Mouse (Mus musculus): ENCODE measurements around the gene Dot1l. TPM values are rescaled to one million over a fixed set of nuclear protein-coding genes. Genes with fewer than 3 reads are reported as not detected.

Gene Dot1l
- polyA plus RNA-seq, 1 experiment = 18.4 TPM

DNA sequence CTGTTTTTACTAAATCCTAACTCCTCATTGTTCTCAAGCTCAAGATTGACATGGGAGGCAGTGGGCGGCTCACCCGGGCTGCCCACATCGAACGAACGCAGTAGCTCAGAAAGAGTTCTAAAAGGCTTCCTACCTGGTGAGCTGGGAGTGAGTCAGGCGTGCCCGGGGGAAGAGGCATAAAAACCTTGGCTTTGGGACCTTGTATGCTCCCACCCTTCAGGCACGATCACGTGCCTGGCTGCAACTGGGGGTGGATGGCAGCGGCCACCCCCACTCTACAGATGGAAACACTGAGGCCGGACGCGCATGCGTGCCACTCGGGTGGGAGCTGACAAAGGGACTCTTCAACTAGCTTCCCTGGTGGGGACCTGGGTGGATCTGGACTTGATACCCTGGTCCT, 87.3 kb downstream of the Dot1l start:
- H3K27me3 ChIP-seq (replicated peaks; ENCODE audit: control insufficient read depth, insufficient read depth, low read length) = no peaks in the 10 kb centered on the region; the same call in 1 of the 2 replicates
- TF ChIP-seq POLR2A (IDR thresholded peaks at IDR 0.05; ENCODE audit: low read depth, low read length) (no peak), CTCF (conservative IDR thresholded peaks at IDR 0.05; ENCODE audit: insufficient read depth, insufficient read length, low read depth, low read length) (no peak)
- DNase-seq = no peak
- H3K4me3 ChIP-seq (ENCODE audit: insufficient read depth, low read depth, low read length) = no peak overlapping the region
- H3K4me1 ChIP-seq (ENCODE audit: control insufficient read depth, insufficient read depth, low read length) = no peaks in the 10 kb centered on the region
- WGBS = 77% methylated on average over 15 of the region's 15 CpGs
- no peak overlapping the region for H3K27ac ChIP-seq (ENCODE audit: insufficient read depth, low read depth, low read length)
- H3K36me3 ChIP-seq (ENCODE audit: control insufficient read depth, insufficient read depth, low read length) = no peaks in the 10 kb centered on the region

DNA sequence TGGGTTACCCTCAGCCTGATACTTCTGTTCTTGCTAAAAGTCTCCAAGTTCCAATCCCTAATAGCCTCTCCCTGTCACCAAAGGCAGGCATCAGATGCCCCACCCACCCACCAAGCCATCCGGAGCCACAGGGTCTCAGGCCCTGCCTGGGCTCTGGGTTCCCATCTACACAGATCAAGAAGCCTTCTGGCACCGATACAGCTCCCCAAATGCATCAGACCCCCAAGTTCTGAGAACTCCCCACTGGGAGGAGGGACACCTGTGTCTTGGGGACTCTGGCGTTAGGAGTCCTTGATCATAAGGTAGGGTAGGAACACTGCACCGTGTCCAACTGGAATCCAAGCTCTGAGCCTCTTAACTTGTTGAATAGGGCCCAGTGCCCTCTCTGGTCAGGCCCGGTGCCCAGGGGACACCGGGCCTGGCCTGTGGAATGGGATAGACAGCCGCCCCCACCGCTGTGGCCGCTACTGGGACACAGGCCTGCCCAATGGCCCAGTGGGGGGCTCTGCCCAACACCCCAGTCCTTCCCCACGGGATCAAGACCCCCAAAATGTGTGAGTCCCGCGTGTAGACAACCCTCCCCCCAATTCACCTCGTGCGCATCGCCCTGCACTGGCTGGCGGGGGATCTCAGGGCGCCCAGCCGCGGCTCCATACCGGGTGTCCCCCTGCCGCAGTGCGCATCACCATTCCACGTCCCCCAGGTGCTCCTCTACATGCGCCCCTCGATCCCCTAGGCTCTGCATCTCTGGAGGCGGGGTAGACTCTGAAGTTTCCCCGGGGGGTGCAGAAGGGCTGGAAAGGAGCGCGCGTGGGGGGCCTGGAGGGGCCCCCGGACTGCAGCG, 88.3 kb downstream of the Dot1l start:
- Histone ChIP-seq H3K36me3 (ENCODE audit: control insufficient read depth, insufficient read depth, low read length) (no peaks in the 10 kb centered on the region), H3K27ac (ENCODE audit: insufficient read depth, low read depth, low read length) (no peak overlapping the region), H3K27me3 (replicated peaks; ENCODE audit: control insufficient read depth, insufficient read depth, low read length) (no peaks in the 10 kb centered on the region; the same call in 1 of the 2 replicates), H3K4me3 (ENCODE audit: insufficient read depth, low read depth, low read length) (no peak overlapping the region), H3K4me1 (ENCODE audit: control insufficient read depth, insufficient read depth, low read length) (no peaks in the 10 kb centered on the region)
- TF ChIP-seq POLR2A (IDR thresholded peaks at IDR 0.05; ENCODE audit: low read depth, low read length) = no peak
- TF ChIP-seq CTCF (conservative IDR thresholded peaks at IDR 0.05; ENCODE audit: insufficient read depth, insufficient read length, low read depth, low read length) = no peak
- no peak for DNase-seq
- 12% methylated on average over 32 of the region's 32 CpGs for WGBS

DNA sequence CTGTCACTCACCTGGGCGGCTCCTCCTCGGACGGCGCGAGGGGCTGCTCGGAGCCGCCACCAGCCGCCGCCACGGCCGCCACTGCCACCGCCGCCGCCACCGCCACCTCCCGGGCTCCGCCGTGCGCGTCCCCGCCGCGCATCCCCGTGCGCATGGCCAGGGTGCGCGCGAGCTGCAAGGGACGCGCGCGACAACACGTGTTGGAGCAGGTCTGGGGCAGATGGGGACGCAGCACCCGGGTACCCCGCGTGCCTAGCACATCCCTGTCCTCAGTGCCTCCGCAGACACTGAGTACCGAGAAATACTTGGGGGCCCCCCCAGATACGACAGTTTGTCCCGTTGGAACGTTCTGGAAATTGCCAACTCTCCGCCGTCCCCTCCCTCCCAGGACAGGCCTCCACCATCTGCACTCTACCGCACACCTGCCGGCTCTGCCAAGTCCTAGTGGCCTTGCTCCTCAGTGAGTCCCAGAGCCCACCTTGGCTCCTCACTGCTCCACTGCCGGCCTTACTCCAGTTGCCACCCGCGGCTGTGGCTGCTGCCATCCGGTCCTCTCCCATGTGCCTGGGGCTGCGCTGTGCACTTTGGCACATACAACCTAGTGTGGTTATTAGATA, 89.0 kb downstream of the Dot1l start, which contains the start of gene Lingo3:
Gene Lingo3 (minus strand): TSS at position 109 of the 617 bp plus-strand sequence.
- Histone ChIP-seq H3K36me3 (ENCODE audit: control insufficient read depth, insufficient read depth, low read length) (no peaks in the 10 kb centered on the region), H3K4me1 (ENCODE audit: control insufficient read depth, insufficient read depth, low read length) (no peaks in the 10 kb centered on the region), H3K4me3 (ENCODE audit: insufficient read depth, low read depth, low read length) (no peak within 1 kb of the TSS), H3K27me3 (replicated peaks; ENCODE audit: control insufficient read depth, insufficient read depth, low read length) (no peaks in the 10 kb centered on the region; the same call in 1 of the 2 replicates), H3K27ac (ENCODE audit: insufficient read depth, low read depth, low read length) (no peak within 1 kb of the TSS)
- WGBS = 4% methylated on average over 51 of the region's 51 CpGs
- TF ChIP-seq POLR2A (IDR thresholded peaks at IDR 0.05; ENCODE audit: low read depth, low read length) = no peak
- TF ChIP-seq CTCF (conservative IDR thresholded peaks at IDR 0.05; ENCODE audit: insufficient read depth, insufficient read length, low read depth, low read length) = no peak
- no peak for DNase-seq

Other genes starting within 250 kb of the Dot1l start
- gene Atp8b3, start 216.1 kb upstream of the Dot1l start, polyA plus RNA-seq (2012; rRNA removed) = 0.17 and 0.46 TPM in 2 replicates
- gene Rexo1, start 193.6 kb upstream of the Dot1l start, polyA plus RNA-seq (2012; rRNA removed) = 28.7 and 37.9 TPM in 2 replicates
- gene Klf16, start 177.9 kb upstream of the Dot1l start, polyA plus RNA-seq (2012; rRNA removed) = 8.7 and 10.7 TPM in 2 replicates
- 175 and 221 TPM in 2 replicates for gene Abhd17a, start 164.9 kb upstream of the Dot1l start, polyA plus RNA-seq (2012; rRNA removed)
- 96.0 and 98.2 TPM in 2 replicates for gene Scamp4, start 152.3 kb upstream of the Dot1l start, polyA plus RNA-seq (2012; rRNA removed)
- gene Adat3, start 152.3 kb upstream of the Dot1l start, polyA plus RNA-seq (2012; rRNA removed) = 3.4 and 4.4 TPM in 2 replicates
- gene Gm49322, start 149.2 kb upstream of the Dot1l start, polyA plus RNA-seq (2012; rRNA removed) = 0.91 and 1.6 TPM in 2 replicates
- gene Csnk1g2, start 132.4 kb upstream of the Dot1l start, polyA plus RNA-seq (2012; rRNA removed) = 166 and 193 TPM in 2 replicates
- gene Btbd2, start 98.1 kb upstream of the Dot1l start, polyA plus RNA-seq (2012; rRNA removed) = 77.7 and 80.7 TPM in 2 replicates
- gene Mknk2, start 77.1 kb upstream of the Dot1l start, polyA plus RNA-seq (2012; rRNA removed) = 163 and 210 TPM in 2 replicates
- 14.3 and 19.5 TPM in 2 replicates for gene Mob3a, start 53.2 kb upstream of the Dot1l start, polyA plus RNA-seq (2012; rRNA removed)
- gene Izumo4, start 53.0 kb upstream of the Dot1l start, polyA plus RNA-seq (2012; rRNA removed) = 36.8 and 39.5 TPM in 2 replicates
- gene Ap3d1, start 12.9 kb upstream of the Dot1l start, polyA plus RNA-seq (2012; rRNA removed) = 87.7 and 105 TPM in 2 replicates
- gene Sf3a2, start 43.0 kb downstream of the Dot1l start, polyA plus RNA-seq (2012; rRNA removed) = 22.6 and 23.1 TPM in 2 replicates
- 36.9 and 39.3 TPM in 2 replicates for gene Plekhj1, start 43.4 kb downstream of the Dot1l start, polyA plus RNA-seq (2012; rRNA removed)
- 0.17 and 0.23 TPM in 2 replicates for gene Amh, start 50.0 kb downstream of the Dot1l start, polyA plus RNA-seq (2012; rRNA removed)
- 0.20 and 3.2 TPM in 2 replicates for gene Jsrp1, start 58.3 kb downstream of the Dot1l start, polyA plus RNA-seq (2012; rRNA removed)
- gene Oaz1, start 71.5 kb downstream of the Dot1l start, polyA plus RNA-seq (2012; rRNA removed) = 1,045 and 1,074 TPM in 2 replicates
- 0.03 and 0.09 TPM in 2 replicates for gene Lingo3, start 88.8 kb downstream of the Dot1l start, polyA plus RNA-seq (2012; rRNA removed)
- 79.0 and 98.1 TPM in 2 replicates for gene Lsm7, start 100.0 kb downstream of the Dot1l start, polyA plus RNA-seq (2012; rRNA removed)
- 58.2 and 88.0 TPM in 2 replicates for gene Sppl2b, start 100.1 kb downstream of the Dot1l start, polyA plus RNA-seq (2012; rRNA removed)
- 0.33 and 0.52 TPM in 2 replicates for gene Tmprss9, start 116.6 kb downstream of the Dot1l start, polyA plus RNA-seq (2012; rRNA removed)
- 375 and 474 TPM in 2 replicates for gene Timm13, start 145.8 kb downstream of the Dot1l start, polyA plus RNA-seq (2012; rRNA removed)
- 8.5 and 10.1 TPM in 2 replicates for gene Lmnb2, start 163.0 kb downstream of the Dot1l start, polyA plus RNA-seq (2012; rRNA removed)
- 10.1 and 11.3 TPM in 2 replicates for gene Gadd45b, start 174.9 kb downstream of the Dot1l start, polyA plus RNA-seq (2012; rRNA removed)

All from kidney, adult 2 months (tissue).